Comparison of ENCODE assay signal across 9 mouse cellular contexts in the genomic region with DNA sequence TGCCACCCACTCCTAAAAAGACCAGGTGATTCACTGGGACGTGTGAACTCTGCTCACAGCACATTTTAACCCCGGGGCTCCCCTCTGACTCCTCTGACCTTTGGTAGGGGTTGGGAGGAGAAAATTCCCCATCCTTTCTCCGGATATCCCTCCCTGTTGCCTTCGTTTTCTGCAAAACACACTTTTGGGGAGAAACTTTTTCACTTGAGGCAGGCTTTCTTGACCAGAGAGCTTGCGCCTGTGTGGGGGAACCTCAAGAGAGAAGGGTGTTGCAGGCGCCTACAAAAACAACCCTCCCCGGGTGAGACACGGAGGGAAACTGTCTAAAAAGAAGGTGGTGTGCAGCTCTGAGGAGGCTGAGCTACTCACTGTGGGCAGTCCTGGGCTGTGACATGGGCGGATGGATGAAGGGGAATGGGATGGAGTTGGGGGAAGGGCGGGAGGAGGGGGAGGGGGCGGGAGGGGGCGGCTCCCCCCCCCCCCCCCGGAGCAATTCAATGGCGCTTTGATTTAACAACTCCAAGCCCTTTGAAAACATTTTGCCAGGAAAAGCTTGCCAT.
DNase-seq lines count a peak whose midpoint lies in the region; ATAC-seq lines count a peak whose summit lies in the region.
"Had no signal": no experiment of that assay in that cellular context is flagged by ENCODE, and none has a peak within 500 bp of the region (broad histone marks: within the 10 kb centered on the region; RNA-seq: fewer than 3 reads in every experiment).

No protein-coding gene starts in this region.

- no peak overlapping the region for H3K9ac ChIP-seq in liver, embryonic 11.5 days (ENCODE audit: low read depth, low read length)
- no peak overlapping the region for H3K9ac ChIP-seq in forebrain, embryonic 15.5 days (replicated peaks)
- H3K9ac ChIP-seq in limb, embryonic 12.5 days (replicated peaks), result no peak overlapping the region
- peak overlapping the region; percentile 36; the same call in 1 of the 2 replicates for H3K9ac ChIP-seq in neural tube, embryonic 15.5 days (replicated peaks)

- peaks cover 44% of the 10 kb centered on the region for H3K27me3 ChIP-seq in liver, embryonic 11.5 days (replicated peaks; ENCODE audit: control insufficient read depth, insufficient read depth, low read length)
- peaks cover 86% of the 10 kb centered on the region for H3K27me3 ChIP-seq in forebrain, embryonic 15.5 days
- H3K27me3 ChIP-seq in limb, embryonic 12.5 days, result peaks cover 70% of the 10 kb centered on the region
- H3K27me3 ChIP-seq in neural tube, embryonic 15.5 days (replicated peaks), result peaks cover 53% of the 10 kb centered on the region

- H3K4me2 ChIP-seq in liver, embryonic 11.5 days, result peak overlapping the region; percentile 69
- 0 out of 2 replicates have a peak overlapping the region, but pooled peaks have one; percentile 43 for H3K4me2 ChIP-seq in forebrain, embryonic 15.5 days (replicated peaks)
- peak overlapping the region; percentile 76 for H3K4me2 ChIP-seq in limb, embryonic 12.5 days
- H3K4me2 ChIP-seq in neural tube, embryonic 15.5 days, result peak overlapping the region; percentile 85

- H3K36me3 ChIP-seq in liver, embryonic 11.5 days (ENCODE audit: control insufficient read depth, insufficient read depth, low read length), result no peaks in the 10 kb centered on the region
- H3K36me3 ChIP-seq in forebrain, embryonic 15.5 days, result no peaks in the 10 kb centered on the region
- H3K36me3 ChIP-seq in limb, embryonic 12.5 days, result no peaks in the 10 kb centered on the region
- H3K36me3 ChIP-seq in neural tube, embryonic 15.5 days, result no peaks in the 10 kb centered on the region

- H3K4me3 ChIP-seq in liver, embryonic 11.5 days (ENCODE audit: low read depth, low read length), result peak overlapping the region; percentile 37
- peak overlapping the region; percentile 24 for H3K4me3 ChIP-seq in forebrain, embryonic 15.5 days
- peak overlapping the region; percentile 42 for H3K4me3 ChIP-seq in limb, embryonic 12.5 days (replicated peaks)
- peak overlapping the region; percentile 43 for H3K4me3 ChIP-seq in neural tube, embryonic 15.5 days (replicated peaks)

- no peak for ATAC-seq in liver, embryonic 11.5 days (replicated peaks; ENCODE audit: low FRiP score)
- ATAC-seq in forebrain, embryonic 15.5 days (replicated peaks), result no peak
- no peak for ATAC-seq in limb, embryonic 12.5 days (ENCODE audit: insufficient number of reproducible peaks, insufficient read depth, low FRiP score, low TSS enrichment, low read depth)
- no peak; the same call in 1 of the 2 replicates for ATAC-seq in neural tube, embryonic 15.5 days (ENCODE audit: low FRiP score)

- H3K4me1 ChIP-seq in liver, embryonic 11.5 days (replicated peaks; ENCODE audit: control insufficient read depth, insufficient read depth, low read length), result no peaks in the 10 kb centered on the region; the same call in 1 of the 2 replicates
- H3K4me1 ChIP-seq in forebrain, embryonic 15.5 days, result peaks cover 13% of the 10 kb centered on the region
- H3K4me1 ChIP-seq in limb, embryonic 12.5 days (replicated peaks), result peaks cover 33% of the 10 kb centered on the region
- peaks cover 19% of the 10 kb centered on the region for H3K4me1 ChIP-seq in neural tube, embryonic 15.5 days

- 3% methylated on average over 10 of the region's 14 CpGs for WGBS in liver, embryonic 11.5 days
- 1% methylated on average over 12 of the region's 14 CpGs for WGBS in forebrain, embryonic 15.5 days
- WGBS in limb, embryonic 12.5 days, result 5% methylated on average over 8 of the region's 14 CpGs
- 5% methylated on average over 10 of the region's 14 CpGs for WGBS in neural tube, embryonic 15.5 days

- intact Hi-C loops in left cerebral cortex, postnatal 4 days (cut with DNase I), result no loop called here

- no peak for DNase-seq in liver, embryonic 11.5 days (ENCODE audit: low spot score)
- no peak for DNase-seq in liver
- DNase-seq in adrenal gland, adult 2 months, result no peak
- DNase-seq in left cerebral cortex, postnatal 4 days, result no peak
- DNase-seq: lung, adult 2 months; right cerebral cortex, postnatal 25 days had no signal

- no peaks in the 10 kb centered on the region for H3K9me3 ChIP-seq in liver, embryonic 11.5 days (ENCODE audit: control insufficient read depth, low read length)
- H3K9me3 ChIP-seq in forebrain, embryonic 15.5 days, result no peaks in the 10 kb centered on the region
- no peaks in the 10 kb centered on the region for H3K9me3 ChIP-seq in limb, embryonic 12.5 days
- H3K9me3 ChIP-seq in neural tube, embryonic 15.5 days (replicated peaks), result no peaks in the 10 kb centered on the region

- H3K27ac ChIP-seq in liver, embryonic 11.5 days (ENCODE audit: low read depth, low read length), result no peak overlapping the region
- H3K27ac ChIP-seq in forebrain, embryonic 15.5 days (replicated peaks), result no peak overlapping the region
- H3K27ac ChIP-seq in limb, embryonic 12.5 days, result no peak overlapping the region
- H3K27ac ChIP-seq in neural tube, embryonic 15.5 days (replicated peaks), result no peak overlapping the region
